Mouse (Mus musculus): Measurements from ENCODE around the gene Zic2.

Gene Zic2

GRCm38 (mm10) chr14:122462689-122463079 is 12.6 kb upstream of the Zic2 start:
- no peak for DNase-seq

GRCm38 (mm10) chr14:122463080-122463691 is 12.0 kb upstream of the Zic2 start:
- peak; percentile 90 for DNase-seq

- peak; percentile 94 for DNase-seq
Observed at GRCm38 (mm10) chr14:122463734-122464341, 11.4 kb upstream of the Zic2 start.

- DNase-seq, result peak; percentile 82
Observed at GRCm38 (mm10) chr14:122464351-122464762, 10.9 kb upstream of the Zic2 start.

- peak; percentile 89 for DNase-seq
Observed at GRCm38 (mm10) chr14:122464763-122465741, 10.2 kb upstream of the Zic2 start, which contains the start of gene Zic5. Zic5 (minus strand) TSS chr14:122465677.

GRCm38 (mm10) chr14:122465931-122466490 is 9.2 kb upstream of the Zic2 start:
- DNase-seq, result no peak

- no peak for DNase-seq
Observed at GRCm38 (mm10) chr14:122466756-122467362, 8.4 kb upstream of the Zic2 start.

GRCm38 (mm10) chr14:122467926-122468841 is 7.1 kb upstream of the Zic2 start:
- no peak for DNase-seq

GRCm38 (mm10) chr14:122468971-122469755 is 6.1 kb upstream of the Zic2 start:
- DNase-seq, result no peak

- no peak for DNase-seq
Observed at GRCm38 (mm10) chr14:122471449-122472085, 3.7 kb upstream of the Zic2 start.

- no peak for DNase-seq
Observed at GRCm38 (mm10) chr14:122472161-122472560, 3.1 kb upstream of the Zic2 start.

- no peak for DNase-seq
Observed at GRCm38 (mm10) chr14:122472647-122473046, 2.6 kb upstream of the Zic2 start.

GRCm38 (mm10) chr14:122473211-122473751 is 2.0 kb upstream of the Zic2 start:
- DNase-seq, result no peak

GRCm38 (mm10) chr14:122474041-122474890 is 969 bp upstream of the Zic2 start:
- no peak for DNase-seq

GRCm38 (mm10) chr14:122475557-122476040 is 364 bp downstream of the Zic2 start:
- DNase-seq, result no peak

- peak; percentile 83 for DNase-seq
Observed at GRCm38 (mm10) chr14:122476041-122476821, 996 bp downstream of the Zic2 start.

- DNase-seq, result no peak
Observed at GRCm38 (mm10) chr14:122476822-122477215, 1.6 kb downstream of the Zic2 start.

GRCm38 (mm10) chr14:122477261-122477671 is 2.0 kb downstream of the Zic2 start:
- DNase-seq, result no peak
